Mouse (Mus musculus) heart, embryonic 11.5 days (tissue): ENCODE measurements around the gene Plxnd1. TPM values are rescaled to one million over a fixed set of nuclear protein-coding genes. Genes with fewer than 3 reads are reported as not detected.

Experiments used
- ATAC-seq: fragments of 200-750 bp; cut with Nextera tagmentation; replicated peaks from 2 replicates; pipeline ENCODE4 v1.8.0; 2017; ENCODE audit warnings: moderate library complexity; ENCODE audit not compliant: insufficient number of reproducible peaks, low FRiP score, low TSS enrichment
- H3K27ac ChIP-seq: fragments of 300-500 bp; sonication (generic); 2 replicates; pipeline ENCODE4 v1.5.1; 2014; ENCODE audit warnings: mild to moderate bottlenecking, low read depth, low read length
- H3K27me3 ChIP-seq: fragments of 300-500 bp; sonication (generic); 2 replicates; pipeline ENCODE4 v1.6.1; 2014; ENCODE audit warnings: mild to moderate bottlenecking, low read length, mixed read lengths; ENCODE audit not compliant: control insufficient read depth, insufficient read depth
- H3K36me3 ChIP-seq: fragments of 300-500 bp; sonication (generic); 2 replicates; pipeline ENCODE4 v1.6.1; 2014; ENCODE audit warnings: mild to moderate bottlenecking, low read length, moderate library complexity, mixed read lengths; ENCODE audit not compliant: control insufficient read depth, insufficient read depth
- H3K4me1 ChIP-seq: fragments of 300-500 bp; sonication (generic); 2 replicates; pipeline ENCODE4 v1.6.1; 2014; ENCODE audit warnings: low read length; ENCODE audit not compliant: control insufficient read depth, insufficient read depth
- H3K4me2 ChIP-seq: fragments of 300-500 bp; sonication (generic); 2 replicates; pipeline ENCODE4 v1.6.1; 2014; ENCODE audit warnings: mild to moderate bottlenecking, moderate library complexity
- H3K4me3 ChIP-seq: fragments of 300-500 bp; sonication (generic); 2 replicates; pipeline ENCODE4 v1.5.1; 2014; ENCODE audit warnings: low read depth, low read length
- H3K9ac ChIP-seq: fragments of 300-500 bp; sonication (generic); 2 replicates; pipeline ENCODE4 v1.6.1; 2014; ENCODE audit warnings: mild to moderate bottlenecking, low read depth, low read length, moderate library complexity
- H3K9me3 ChIP-seq: fragments of 300-500 bp; sonication (generic); replicated peaks from 2 replicates; pipeline ENCODE4 v1.6.1; 2016; ENCODE audit warnings: low read length; ENCODE audit not compliant: control insufficient read depth
- WGBS: fragments of 180-500 bp; shearing (Covaris S2); extraction: QIAGEN DNeasy Blood & Tissue Kit; methylation state at CpG from one replicate; pipeline ENCODE4 v1.1.7; 2014; ENCODE audit not compliant: insufficient replicate concordance; 5-methylcytosine and 5-hydroxymethylcytosine counted together
- polyA plus RNA-seq: library from polyadenylated mRNA; unstranded; fragments of >200 nt; fragmentation: Nextera tagmentation; extraction: Ambion mirVana; gene quantifications from 2 replicates; pipeline ENCODE4 v1.2.1, GENCODE M21; 2014

Plxnd1 gene
- polyA plus RNA-seq, 1 experiment from 2014 or later: 56.1 TPM

- H3K36me3 ChIP-seq: peaks cover 2% of the 10 kb centered on the region; the same call in 1 of the 2 replicates
- H3K27ac ChIP-seq: peak overlapping the region; percentile 54; the same call in 1 of the 2 replicates
- no peaks in the 10 kb centered on the region for H3K9me3 ChIP-seq
- 58% methylated on average over 8 of the region's 8 CpGs for WGBS
- H3K4me3 ChIP-seq: no peak overlapping the region
- H3K27me3 ChIP-seq: no peaks in the 10 kb centered on the region
- no peak overlapping the region for H3K4me2 ChIP-seq
- ATAC-seq: peak; percentile 62
- H3K4me1 ChIP-seq: peaks cover 57% of the 10 kb centered on the region
- H3K9ac ChIP-seq: peak overlapping the region; percentile 7; the same call in 1 of the 2 replicates
Measured at GRCm38 (mm10) chr6:115909940-115910339, 84.9 kb downstream of the Plxnd1 start.

DNA sequence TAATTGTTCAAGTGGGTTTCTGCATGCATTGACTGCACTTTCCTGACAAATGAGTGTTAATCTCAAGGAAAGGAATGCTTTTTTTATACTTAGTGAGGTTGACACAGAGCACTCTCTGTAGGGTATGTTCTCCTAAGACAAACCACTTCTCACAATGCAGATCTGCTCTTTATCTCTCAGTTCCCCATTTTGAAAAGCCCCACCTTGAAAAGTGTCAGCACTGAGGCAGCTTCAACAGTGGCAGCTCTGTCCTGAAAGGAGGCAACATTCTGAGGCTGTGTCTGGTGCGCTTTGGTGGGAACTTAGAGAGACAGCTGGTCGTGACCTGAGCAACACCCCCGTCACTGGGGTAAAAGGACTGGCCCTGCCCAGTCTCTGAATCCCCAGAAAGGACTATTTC is 85.8 kb downstream of the Plxnd1 start:
- H3K4me3 ChIP-seq: no peak overlapping the region
- no peak overlapping the region for H3K4me2 ChIP-seq
- WGBS: 31% methylated on average over 3 of the region's 3 CpGs
- H3K9me3 ChIP-seq: no peaks in the 10 kb centered on the region
- ATAC-seq: no peak
- no peaks in the 10 kb centered on the region for H3K27me3 ChIP-seq
- H3K27ac ChIP-seq: peak overlapping the region; percentile 54; the same call in 1 of the 2 replicates
- H3K36me3 ChIP-seq: peaks cover 2% of the 10 kb centered on the region; the same call in 1 of the 2 replicates
- H3K9ac ChIP-seq: peak overlapping the region; percentile 56
- H3K4me1 ChIP-seq: peaks cover 49% of the 10 kb centered on the region

GRCm38 (mm10) chr6:115908421-115908982 is 86.3 kb downstream of the Plxnd1 start:
- H3K36me3 ChIP-seq: peaks cover 2% of the 10 kb centered on the region; the same call in 1 of the 2 replicates
- no peak overlapping the region; the same call in 1 of the 2 replicates for H3K9ac ChIP-seq
- no peaks in the 10 kb centered on the region for H3K27me3 ChIP-seq
- WGBS: 26% methylated on average over 6 of the region's 6 CpGs
- H3K9me3 ChIP-seq: no peaks in the 10 kb centered on the region
- no peak overlapping the region for H3K27ac ChIP-seq
- H3K4me1 ChIP-seq: peaks cover 48% of the 10 kb centered on the region
- no peak overlapping the region for H3K4me2 ChIP-seq
- no peak overlapping the region for H3K4me3 ChIP-seq
- ATAC-seq: no peak

DNA sequence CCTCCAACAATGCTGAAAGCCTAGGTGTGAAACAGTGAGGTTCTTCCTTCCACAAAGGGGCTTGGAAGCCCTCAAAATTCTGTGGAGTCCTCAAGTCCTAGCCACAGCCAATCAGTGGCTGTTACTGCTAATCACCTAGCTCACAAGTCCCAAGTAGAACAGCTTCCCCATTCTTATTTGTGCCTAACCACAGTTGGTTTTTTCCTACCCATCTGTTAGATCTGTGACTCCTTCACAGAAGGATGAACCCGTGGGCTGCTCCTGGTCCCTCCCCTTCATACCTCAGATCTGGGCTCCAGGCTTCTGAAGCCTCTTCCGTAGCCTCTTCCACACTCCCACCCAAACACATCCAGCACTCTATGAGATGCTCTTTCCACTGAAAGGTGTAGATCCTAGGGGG is 87.9 kb downstream of the Plxnd1 start:
- Histone ChIP-seq H3K4me2 (no peak overlapping the region), H3K4me1 (peaks cover 44% of the 10 kb centered on the region), H3K27ac (no peak overlapping the region), H3K9ac (no peak overlapping the region), H3K4me3 (no peak overlapping the region), H3K36me3 (peaks cover 2% of the 10 kb centered on the region; the same call in 1 of the 2 replicates), H3K27me3 (no peaks in the 10 kb centered on the region), H3K9me3 (no peaks in the 10 kb centered on the region)
- 64% methylated on average over 2 of the region's 2 CpGs for WGBS
- no peak for ATAC-seq

DNA sequence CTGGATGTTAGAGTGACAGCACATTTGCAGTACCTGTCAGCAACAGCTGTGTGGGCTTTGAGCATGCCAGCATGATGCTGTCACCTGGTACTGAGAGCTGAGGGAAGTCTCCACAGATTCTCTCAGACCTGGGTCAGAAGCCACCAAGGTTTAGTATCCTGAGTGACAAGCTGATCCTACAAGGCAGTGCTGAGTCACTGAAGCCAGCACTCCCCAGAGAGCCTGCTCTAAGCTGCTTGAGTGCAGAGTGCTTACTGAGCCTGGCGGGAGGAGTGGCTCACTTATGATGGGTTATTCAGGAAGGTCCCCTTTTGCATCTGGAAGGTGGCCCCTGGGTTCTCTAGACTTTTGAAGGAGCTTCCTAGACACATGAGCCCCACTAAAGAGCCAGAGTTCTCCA is 88.3 kb downstream of the Plxnd1 start:
- H3K4me3 ChIP-seq: no peak overlapping the region
- H3K36me3 ChIP-seq: peaks cover 2% of the 10 kb centered on the region; the same call in 1 of the 2 replicates
- H3K27me3 ChIP-seq: no peaks in the 10 kb centered on the region
- no peak overlapping the region for H3K27ac ChIP-seq
- no peak overlapping the region for H3K9ac ChIP-seq
- no peaks in the 10 kb centered on the region for H3K9me3 ChIP-seq
- 68% methylated on average over 1 of the region's 1 CpGs for WGBS
- no peak overlapping the region for H3K4me2 ChIP-seq
- ATAC-seq: no peak
- peaks cover 43% of the 10 kb centered on the region for H3K4me1 ChIP-seq

GRCm38 (mm10) chr6:115905568-115905967 is 89.2 kb downstream of the Plxnd1 start:
- Histone ChIP-seq H3K4me1 (peaks cover 36% of the 10 kb centered on the region), H3K36me3 (peaks cover 2% of the 10 kb centered on the region; the same call in 1 of the 2 replicates)
- 77% methylated on average over 6 of the region's 6 CpGs for WGBS

More at GRCm38 (mm10) chr6:115905568-115905967, 89.2 kb downstream of the Plxnd1 start:
- peak overlapping the region; percentile 10; the same call in 1 of the 2 replicates for H3K27ac ChIP-seq
- no peak overlapping the region for H3K4me2 ChIP-seq
- no peaks in the 10 kb centered on the region for H3K27me3 ChIP-seq
- no peak overlapping the region for H3K9ac ChIP-seq
- H3K9me3 ChIP-seq: no peaks in the 10 kb centered on the region
- no peak for ATAC-seq
- H3K4me3 ChIP-seq: no peak overlapping the region

Other genes with a start within 250 kb of the Plxnd1 start
- gene Tmem40, start 232.6 kb downstream of the Plxnd1 start, polyA plus RNA-seq: 4.2 and 4.4 TPM in 2 replicates
- 38.8 and 50.8 TPM in 2 replicates for gene Cand2, start 220.5 kb downstream of the Plxnd1 start, polyA plus RNA-seq
- 1,431 and 1,576 TPM in 2 replicates for gene Rpl32, start 186.3 kb downstream of the Plxnd1 start, polyA plus RNA-seq
- 0.50 and 0.63 TPM in 2 replicates for gene Efcab12, start 156.6 kb downstream of the Plxnd1 start, polyA plus RNA-seq
- 12.5 and 14.6 TPM in 2 replicates for gene Mbd4, start 141.6 kb downstream of the Plxnd1 start, polyA plus RNA-seq
- gene Ift122, start 141.5 kb downstream of the Plxnd1 start, polyA plus RNA-seq: 21.0 and 26.7 TPM in 2 replicates
- gene Rho, start 63.3 kb downstream of the Plxnd1 start, polyA plus RNA-seq: 0.04 and 0.16 TPM in 2 replicates
- not detected in 2 replicates for gene H1foo, start 50.1 kb downstream of the Plxnd1 start, polyA plus RNA-seq
- gene Tmcc1, start 198.5 kb upstream of the Plxnd1 start, polyA plus RNA-seq: 12.2 and 15.0 TPM in 2 replicates
- gene Washc2, start 213.0 kb upstream of the Plxnd1 start, polyA plus RNA-seq: 31.1 and 40.2 TPM in 2 replicates